Mouse (Mus musculus): ENCODE measurements around the gene Pias1.

DNA sequence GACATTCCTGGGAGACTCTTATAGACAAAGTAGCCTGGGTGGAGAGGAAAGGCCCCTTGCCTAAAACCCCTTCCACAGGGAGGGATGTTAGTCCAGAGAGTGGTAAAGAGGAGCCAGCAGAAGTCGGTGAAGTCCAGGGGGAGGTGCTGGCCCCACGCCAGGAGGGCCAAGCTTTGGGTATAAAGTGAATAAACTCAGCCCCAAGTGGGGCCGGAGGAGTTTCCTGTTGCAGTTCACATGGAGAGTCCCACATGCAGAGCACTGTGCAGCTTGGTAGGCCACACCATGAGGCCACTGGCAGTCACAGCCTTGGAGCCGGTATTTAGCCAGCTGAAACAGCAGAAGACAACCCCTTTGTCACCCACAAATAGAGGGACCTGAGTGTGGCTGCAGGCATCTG, 133.2 kb downstream of the Pias1 start:
- TF ChIP-seq GATA1 (IDR thresholded peaks at IDR 0.05; ENCODE audit: borderline replicate concordance, low read length) (no peak), FLI1 (IDR thresholded peaks at IDR 0.05; ENCODE audit: low read length) (no peak)

Data from megakaryocyte, embryonic 14.5 days (primary cell).